Mouse (Mus musculus) B cell, adult (primary cell): Measurements from ENCODE around the gene Adam12. TPM values are rescaled to one million over a fixed set of nuclear protein-coding genes. Genes with fewer than 3 reads are reported as not detected.

Source experiments
- total RNA-seq: library from RNA; stranded (reverse); gene quantifications from 4 replicates; pipeline ENCODE4 v1.2.4, GENCODE M21; 2023; ENCODE audit not compliant: inconsistent age

Gene Adam12
- not detected in 4 replicates for total RNA-seq

DNA sequence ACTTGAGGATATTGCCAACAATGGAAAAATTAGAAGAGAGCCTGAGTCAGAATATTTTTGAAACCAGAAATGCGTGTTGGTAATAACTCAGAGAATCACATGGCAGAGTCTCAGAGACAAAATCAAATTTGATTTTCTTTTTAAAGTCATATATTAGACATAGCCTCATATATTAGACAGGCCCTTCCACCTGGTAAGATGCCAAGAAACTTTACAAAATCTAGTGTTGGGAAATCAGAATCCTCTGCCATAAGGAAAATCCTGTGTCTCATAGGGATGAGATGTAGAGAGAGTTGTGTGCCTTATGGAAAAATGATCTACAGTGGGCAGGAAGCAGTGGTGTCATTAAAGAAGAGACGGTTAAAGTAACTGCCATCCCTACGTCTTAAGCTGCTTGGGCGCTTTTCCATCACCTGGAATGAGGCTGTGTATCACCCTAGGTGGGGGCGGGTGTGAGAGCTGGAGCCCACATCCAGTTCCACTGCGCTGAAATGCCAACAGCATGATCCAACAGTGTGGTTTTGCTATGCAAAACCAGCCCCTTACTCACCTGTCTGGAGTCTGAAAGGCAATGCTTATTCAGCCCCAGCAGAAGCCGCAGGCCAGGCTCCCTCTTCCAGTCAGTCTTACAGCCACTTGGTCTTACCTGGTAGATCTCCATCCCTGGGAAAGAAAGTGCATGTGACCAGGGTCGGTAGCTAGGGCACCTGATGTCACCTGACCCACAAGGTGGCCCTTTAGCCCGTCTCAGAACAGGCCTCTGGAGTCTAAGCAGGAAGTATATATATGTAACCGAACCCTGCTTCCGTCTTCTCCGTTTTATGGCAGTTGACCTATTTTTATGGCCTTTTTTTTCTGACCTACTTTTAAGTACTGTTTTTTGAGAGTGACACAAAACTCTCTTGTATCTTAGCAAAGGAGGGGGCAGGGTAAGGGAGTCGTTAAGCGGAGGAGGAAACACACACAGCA lies at the start of gene Adam12:
Adam12 (minus strand) TSS at position 769 of the 969 bp plus-strand sequence.

Other genes with a start within 250 kb of the Adam12 start
- gene D7Ertd443e, start 153.5 kb upstream of the Adam12 start, total RNA-seq = not detected in 4 replicates